Mouse (Mus musculus) neutrophil, adult 83 days (primary cell): ENCODE results near the gene Olfr825. TPM values are rescaled to one million over a fixed set of nuclear protein-coding genes. Genes with fewer than 3 reads are reported as not detected.

ENCODE experiments used
- total RNA-seq, 2 experiments: library from RNA; stranded (reverse); gene quantifications; one replicate each; pipeline ENCODE4 v1.2.4; 2023

The Olfr825 gene
- not detected for total RNA-seq

DNA sequence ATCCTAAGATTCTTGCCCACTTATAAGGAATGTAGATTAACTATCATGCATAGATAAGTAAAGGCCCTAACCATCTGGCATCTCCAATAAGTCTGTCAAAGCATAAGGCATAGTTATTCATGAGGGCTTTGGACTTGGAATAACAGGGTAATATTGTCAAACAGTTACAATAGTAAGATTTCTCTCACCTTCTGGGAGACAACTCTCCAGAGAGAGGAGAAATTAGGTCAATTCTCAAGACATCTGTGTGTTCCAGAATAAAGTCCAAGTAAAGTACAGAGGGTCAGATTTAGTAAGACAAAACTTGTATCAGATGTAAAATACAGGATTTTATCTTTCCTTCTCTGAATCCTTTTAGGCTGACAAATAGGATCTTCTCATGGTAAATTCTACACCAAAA, at the start of gene Olfr825:
Gene Olfr825, minus strand, starts transcription at position 101 of the 400 bp plus-strand sequence.

DNA sequence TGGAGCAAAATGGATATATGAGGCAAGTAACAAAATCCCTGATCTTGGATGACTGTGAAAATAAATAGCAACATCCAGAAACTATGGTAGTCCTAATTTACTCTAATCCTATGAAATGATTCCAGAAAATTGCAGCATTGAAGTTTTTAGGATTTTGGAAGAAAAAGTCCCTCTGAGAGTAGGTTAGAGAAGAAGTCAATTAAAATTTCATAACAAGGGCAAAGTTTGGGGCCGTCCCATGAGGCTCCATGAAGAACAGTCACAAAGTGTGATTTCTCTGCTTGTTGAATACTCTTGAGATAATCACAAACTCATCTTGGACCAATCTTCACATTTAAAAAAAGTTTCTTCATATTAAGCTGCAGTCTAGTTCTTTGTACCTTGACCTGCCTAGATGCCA, 47.7 kb upstream of the Olfr825 start, which contains the start of gene Olfr827:
Gene Olfr827, minus strand, starts transcription at position 101 of the 400 bp plus-strand sequence.

DNA sequence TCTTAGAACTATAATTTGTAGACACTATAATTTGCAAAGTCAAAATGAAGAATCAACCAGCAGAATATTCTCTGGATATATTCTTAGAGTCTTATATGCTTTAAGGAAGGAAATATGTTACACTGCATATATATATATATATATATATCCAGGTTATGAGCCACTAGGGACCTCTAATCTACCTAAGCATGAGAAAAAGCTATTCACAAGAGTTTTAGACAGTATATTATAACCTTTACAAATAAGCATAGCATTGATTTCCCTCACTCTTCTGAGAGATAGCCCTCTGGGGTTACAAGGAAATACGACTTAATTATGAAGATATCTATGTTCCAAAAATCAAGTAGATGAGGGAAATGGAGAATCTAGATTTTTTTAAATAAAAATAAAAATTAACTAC, 17.5 kb upstream of the Olfr825 start, which contains the start of gene Olfr826:
Gene Olfr826, minus strand, starts transcription at position 101 of the 400 bp plus-strand sequence.

DNA sequence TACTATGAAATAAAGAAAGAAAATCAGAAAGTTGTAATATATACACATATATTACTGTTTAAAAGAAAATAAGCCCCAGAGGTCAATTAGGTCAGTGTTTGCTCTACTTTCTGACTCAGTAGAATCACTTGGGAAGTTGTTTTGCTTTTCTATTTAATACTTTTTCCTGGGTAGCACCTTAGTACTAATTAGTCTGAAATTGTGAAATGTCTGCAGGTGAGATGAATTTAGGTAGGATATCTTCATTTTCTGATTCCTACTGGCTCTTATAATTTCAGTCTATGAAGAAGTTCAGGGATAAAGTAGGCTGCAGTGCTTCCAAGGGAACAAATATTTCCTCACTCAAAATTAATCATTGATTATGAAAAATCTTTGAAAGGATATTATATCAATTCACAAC, 36.7 kb downstream of the Olfr825 start, which contains the start of gene Olfr824:
Gene Olfr824, minus strand, starts transcription at position 101 of the 400 bp plus-strand sequence.

DNA sequence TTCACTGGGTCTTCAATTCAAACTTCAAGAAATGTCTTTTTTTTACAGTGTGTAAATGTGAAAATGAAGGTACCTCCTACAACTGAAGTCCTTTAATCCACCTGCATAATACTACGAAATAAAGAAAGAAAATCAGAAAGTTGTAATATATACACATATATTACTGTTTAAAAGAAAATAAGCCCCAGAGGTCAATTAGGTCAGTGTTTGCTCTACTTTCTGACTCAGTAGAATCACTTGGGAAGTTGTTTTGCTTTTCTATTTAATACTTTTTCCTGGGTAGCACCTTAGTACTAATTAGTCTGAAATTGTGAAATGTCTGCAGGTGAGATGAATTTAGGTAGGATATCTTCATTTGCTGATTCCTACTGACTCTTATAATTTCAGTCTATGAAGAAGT, 51.3 kb downstream of the Olfr825 start, which contains the start of gene Olfr823:
Gene Olfr823, minus strand, starts transcription at position 101 of the 400 bp plus-strand sequence.

Other genes with a start within 250 kb of the Olfr825 start
- gene Olfr818, start 217.7 kb downstream of the Olfr825 start, total RNA-seq: not detected
- not detected for gene Olfr819, start 199.5 kb downstream of the Olfr825 start, total RNA-seq
- not detected for gene Olfr247, start 190.6 kb downstream of the Olfr825 start, total RNA-seq
- not detected for gene Gm10310, start 181.7 kb downstream of the Olfr825 start, total RNA-seq
- gene Olfr820, start 154.1 kb downstream of the Olfr825 start, total RNA-seq: not detected
- not detected for gene Olfr821, start 136.4 kb downstream of the Olfr825 start, total RNA-seq
- not detected for gene Olfr822, start 95.6 kb downstream of the Olfr825 start, total RNA-seq
- not detected for gene Olfr823, start 51.4 kb downstream of the Olfr825 start, total RNA-seq
- gene Olfr824, start 36.8 kb downstream of the Olfr825 start, total RNA-seq: not detected
- gene Olfr826, start 17.4 kb upstream of the Olfr825 start, total RNA-seq: not detected
- not detected for gene Olfr827, start 47.6 kb upstream of the Olfr825 start, total RNA-seq
- gene Neurod4, start 113.5 kb upstream of the Olfr825 start, total RNA-seq: not detected
- gene Tespa1, start 156.1 kb upstream of the Olfr825 start, total RNA-seq: 1 to 10 TPM; 1.8 to 3.1 TPM
- not detected for gene Vmn2r84, start 227.6 kb upstream of the Olfr825 start, total RNA-seq